Mouse (Mus musculus) embryonic facial prominence, embryonic 14.5 days (tissue): ENCODE results near the gene Ubqln1. TPM values are rescaled to one million over a fixed set of nuclear protein-coding genes. Genes with fewer than 3 reads are reported as not detected.
"Not testable (repeated sequence)": the region's sequence is repeated elsewhere in the genome, so short reads cannot be mapped to it uniquely, and the experiment has no call there.

Experiments used
- ATAC-seq: fragments of 200-750 bp; cut with Nextera tagmentation; 2 replicates; pipeline ENCODE4 v1.8.0; 2017; ENCODE audit warnings: low read depth, moderate number of reproducible peaks, moderate TSS enrichment
- DNase-seq: peaks from one replicate; pipeline ENCODE4 v3.0.0-alpha.2; 2015; ENCODE audit warnings: low spot score
- H3K27ac ChIP-seq: fragments of 300-500 bp; sonication (generic); replicated peaks from 2 replicates; pipeline ENCODE4 v1.5.1; 2014; ENCODE audit warnings: low read depth, mild to moderate bottlenecking, low read length, moderate library complexity
- H3K27me3 ChIP-seq: fragments of 300-500 bp; sonication (generic); replicated peaks from 2 replicates; pipeline ENCODE4 v1.6.1; 2014; ENCODE audit warnings: low read length; ENCODE audit not compliant: control insufficient read depth, insufficient read depth
- H3K36me3 ChIP-seq: fragments of 300-500 bp; sonication (generic); 2 replicates; pipeline ENCODE4 v1.6.1; 2014; ENCODE audit warnings: low read length, mixed read lengths; ENCODE audit not compliant: control insufficient read depth, insufficient read depth
- H3K4me1 ChIP-seq: fragments of 300-500 bp; sonication (generic); 2 replicates; pipeline ENCODE4 v1.6.1; 2014; ENCODE audit warnings: antibody characterized with exemption, low read length; ENCODE audit not compliant: control insufficient read depth, insufficient read depth
- H3K4me2 ChIP-seq: fragments of 300-500 bp; sonication (generic); 2 replicates; pipeline ENCODE4 v1.6.1; 2014; ENCODE audit warnings: low read depth, mild to moderate bottlenecking, low read length, moderate library complexity, mixed read lengths
- H3K4me3 ChIP-seq: fragments of 300-500 bp; sonication (generic); 2 replicates; pipeline ENCODE4 v1.5.1; 2014; ENCODE audit warnings: low read depth, mild to moderate bottlenecking, low read length
- H3K9ac ChIP-seq: fragments of 300-500 bp; sonication (generic); 2 replicates; pipeline ENCODE4 v1.6.1; 2014; ENCODE audit warnings: low read depth, mild to moderate bottlenecking, low read length, moderate library complexity, mixed read lengths
- H3K9me3 ChIP-seq: fragments of 300-500 bp; sonication (generic); 2 replicates; pipeline ENCODE4 v1.6.1; 2016; ENCODE audit warnings: low read length; ENCODE audit not compliant: control insufficient read depth
- WGBS: fragments of 180-500 bp; shearing (Covaris S2); extraction: QIAGEN DNeasy Blood & Tissue Kit; methylation state at CpG from one replicate; pipeline ENCODE4 v1.1.7; 2014; 5-methylcytosine and 5-hydroxymethylcytosine counted together
- polyA plus RNA-seq: library from polyadenylated mRNA; unstranded; fragments of >200 nt; fragmentation: Nextera tagmentation; extraction: Ambion mirVana; gene quantifications from 2 replicates; pipeline ENCODE4 v1.2.1, GENCODE M21; 2014

The Ubqln1 gene
- polyA plus RNA-seq, 1 experiment from 2014 or later, result 91.9 TPM

- 26% methylated on average over 8 of the region's 8 CpGs for WGBS
Measured at GRCm38 (mm10) chr13:58157036-58157435, 58.4 kb downstream of the Ubqln1 start.

GRCm38 (mm10) chr13:58156031-58156430 is 59.4 kb downstream of the Ubqln1 start:
- no peak for ATAC-seq
- H3K4me3 ChIP-seq, result no peak overlapping the region
- H3K9ac ChIP-seq, result no peak overlapping the region
- H3K4me1 ChIP-seq, result no peaks in the 10 kb centered on the region
- H3K36me3 ChIP-seq, result peaks cover 16% of the 10 kb centered on the region
- 0 out of 2 replicates have a peak, but pooled peaks cover 3% of the 10 kb centered on the region for H3K9me3 ChIP-seq
- no peak for DNase-seq
- H3K27ac ChIP-seq, result no peak overlapping the region
- no peak overlapping the region for H3K4me2 ChIP-seq
- no peaks in the 10 kb centered on the region for H3K27me3 ChIP-seq
- WGBS, result 86% methylated on average over 2 of the region's 2 CpGs

More at GRCm38 (mm10) chr13:58157036-58157435, 58.4 kb downstream of the Ubqln1 start:
- Histone ChIP-seq H3K9ac (peak overlapping the region; percentile 70), H3K9me3 (0 out of 2 replicates have a peak, but pooled peaks cover 3% of the 10 kb centered on the region), H3K27me3 (no peaks in the 10 kb centered on the region), H3K4me3 (peak overlapping the region; percentile 69), H3K27ac (no peak overlapping the region), H3K36me3 (peaks cover 23% of the 10 kb centered on the region), H3K4me2 (peak overlapping the region; percentile 97), H3K4me1 (no peaks in the 10 kb centered on the region)
- DNase-seq (no peak), ATAC-seq (no peak)

GRCm38 (mm10) chr13:58150442-58150841 is 65.0 kb downstream of the Ubqln1 start:
- no peak overlapping the region for H3K27ac ChIP-seq
- H3K27me3 ChIP-seq, result no peaks in the 10 kb centered on the region
- no peaks in the 10 kb centered on the region for H3K36me3 ChIP-seq
- H3K9ac ChIP-seq, result no peak overlapping the region
- ATAC-seq (no peak), DNase-seq (no peak)
- H3K4me1 ChIP-seq, result no peaks in the 10 kb centered on the region
- 0 out of 2 replicates have a peak, but pooled peaks cover 6% of the 10 kb centered on the region for H3K9me3 ChIP-seq
- H3K4me2 ChIP-seq, result no peak overlapping the region
- WGBS, result 75% methylated on average over 11 of the region's 11 CpGs
- no peak overlapping the region for H3K4me3 ChIP-seq

GRCm38 (mm10) chr13:58149629-58150028 is 65.8 kb downstream of the Ubqln1 start:
- Histone ChIP-seq H3K4me2 (no peak overlapping the region), H3K4me3 (no peak overlapping the region), H3K36me3 (no peaks in the 10 kb centered on the region), H3K27ac (no peak overlapping the region), H3K9ac (no peak overlapping the region), H3K27me3 (no peaks in the 10 kb centered on the region), H3K4me1 (no peaks in the 10 kb centered on the region), H3K9me3 (0 out of 2 replicates have a peak, but pooled peaks cover 3% of the 10 kb centered on the region)
- no peak for ATAC-seq
- DNase-seq, result no peak
- 74% methylated on average over 3 of the region's 3 CpGs for WGBS

- ATAC-seq (peak; percentile 50; the same call in 1 of the 2 replicates), DNase-seq (peak; percentile 56)
- Histone ChIP-seq H3K9me3 (0 out of 2 replicates have a peak, but pooled peaks cover 3% of the 10 kb centered on the region), H3K9ac (peak overlapping the region; percentile 52; the same call in 1 of the 2 replicates), H3K27me3 (no peaks in the 10 kb centered on the region), H3K27ac (no peak overlapping the region), H3K4me3 (peak overlapping the region; percentile 42), H3K4me1 (no peaks in the 10 kb centered on the region), H3K4me2 (peak overlapping the region; percentile 82), H3K36me3 (no peaks in the 10 kb centered on the region)
- WGBS, result 37% methylated on average over 5 of the region's 5 CpGs
Measured at GRCm38 (mm10) chr13:58149033-58149558, 66.4 kb downstream of the Ubqln1 start.

- ATAC-seq (peak; percentile 95), DNase-seq (peak; percentile 92)
- WGBS, result 2% methylated on average over 17 of the region's 17 CpGs
- H3K4me1 ChIP-seq, result no peaks in the 10 kb centered on the region
- no peaks in the 10 kb centered on the region for H3K27me3 ChIP-seq
- no peaks in the 10 kb centered on the region for H3K36me3 ChIP-seq
- H3K27ac ChIP-seq, result 0 out of 2 replicates have a peak overlapping the region, but pooled peaks have one; percentile 25
- 0 out of 2 replicates have a peak, but pooled peaks cover 3% of the 10 kb centered on the region for H3K9me3 ChIP-seq
- H3K4me3 ChIP-seq, result peak overlapping the region; percentile 42
- peak overlapping the region; percentile 52 for H3K9ac ChIP-seq
- peak overlapping the region; percentile 82 for H3K4me2 ChIP-seq
Measured at GRCm38 (mm10) chr13:58148256-58148831, 67.1 kb downstream of the Ubqln1 start.

GRCm38 (mm10) chr13:58147760-58148159 is 67.7 kb downstream of the Ubqln1 start:
- H3K27me3 ChIP-seq, result no peaks in the 10 kb centered on the region
- no peak overlapping the region for H3K9ac ChIP-seq
- no peaks in the 10 kb centered on the region for H3K4me1 ChIP-seq
- H3K4me2 ChIP-seq, result no peak overlapping the region
- no peak overlapping the region for H3K4me3 ChIP-seq
- ATAC-seq (no peak), DNase-seq (no peak)
- 0 out of 2 replicates have a peak, but pooled peaks cover 3% of the 10 kb centered on the region for H3K9me3 ChIP-seq
- no peaks in the 10 kb centered on the region for H3K36me3 ChIP-seq
- no peak overlapping the region for H3K27ac ChIP-seq
- WGBS, result 75% methylated on average over 1 of the region's 1 CpGs

GRCm38 (mm10) chr13:58146603-58147002 is 68.8 kb downstream of the Ubqln1 start:
- H3K36me3 ChIP-seq, DNase-seq, H3K4me1 ChIP-seq, ATAC-seq, H3K9me3 ChIP-seq, H3K4me3 ChIP-seq, H3K27ac ChIP-seq, H3K27me3 ChIP-seq, H3K9ac ChIP-seq, H3K4me2 ChIP-seq: not testable (repeated sequence)
- 94% methylated on average over 8 of the region's 8 CpGs for WGBS
